Mouse (Mus musculus) lung, adult 2 months (tissue): ENCODE results near the gene 4931409K22Rik. TPM values are rescaled to one million over a fixed set of nuclear protein-coding genes. Genes with fewer than 3 reads are reported as not detected.
A peak's percentile ranks its signal among the peaks of the same experiment; 100 is the strongest.

ENCODE experiments used
- DNase-seq: peaks from one replicate; pipeline ENCODE4 v3.0.0; 2022
- H3K4me1 ChIP-seq: fragments of 200-500 bp; 2 replicates; pipeline ENCODE4 v1.6.1; 2011; ENCODE audit warnings: low read length; ENCODE audit not compliant: control insufficient read depth, insufficient read depth
- H3K4me3 ChIP-seq: fragments of 200-500 bp; replicated peaks from 2 replicates; pipeline ENCODE3; 2011; ENCODE audit warnings: low read depth, mild to moderate bottlenecking, control low read depth, low read length; ENCODE audit errors: extremely low read depth
- CTCF ChIP-seq: fragments of 200-500 bp; IDR thresholded peaks from 2 replicates; pipeline ENCODE4 v1.5.1; 2011; ENCODE audit warnings: mild to moderate bottlenecking, low read length, control low read depth; ENCODE audit not compliant: insufficient read depth
- POLR2A ChIP-seq: fragments of 200-500 bp; IDR thresholded peaks from 2 replicates; pipeline ENCODE4 v1.6.1; 2011; ENCODE audit warnings: low read depth, mild to moderate bottlenecking, control low read depth, low read length, borderline replicate concordance; ENCODE audit errors: extremely low read depth
- WGBS: fragments of 180-500 bp; shearing (Covaris S2); methylation state at CpG from one replicate; pipeline ENCODE4 v1.1.7; 2018; 5-methylcytosine and 5-hydroxymethylcytosine counted together
- polyA plus RNA-seq: library from polyadenylated mRNA; depleted of rRNA; stranded (reverse); fragments of >200 nt; gene quantifications from 2 replicates; pipeline ENCODE4 v1.2.3, GENCODE M21; 2012

The 4931409K22Rik gene
- polyA plus RNA-seq, 1 experiment = not detected

DNA sequence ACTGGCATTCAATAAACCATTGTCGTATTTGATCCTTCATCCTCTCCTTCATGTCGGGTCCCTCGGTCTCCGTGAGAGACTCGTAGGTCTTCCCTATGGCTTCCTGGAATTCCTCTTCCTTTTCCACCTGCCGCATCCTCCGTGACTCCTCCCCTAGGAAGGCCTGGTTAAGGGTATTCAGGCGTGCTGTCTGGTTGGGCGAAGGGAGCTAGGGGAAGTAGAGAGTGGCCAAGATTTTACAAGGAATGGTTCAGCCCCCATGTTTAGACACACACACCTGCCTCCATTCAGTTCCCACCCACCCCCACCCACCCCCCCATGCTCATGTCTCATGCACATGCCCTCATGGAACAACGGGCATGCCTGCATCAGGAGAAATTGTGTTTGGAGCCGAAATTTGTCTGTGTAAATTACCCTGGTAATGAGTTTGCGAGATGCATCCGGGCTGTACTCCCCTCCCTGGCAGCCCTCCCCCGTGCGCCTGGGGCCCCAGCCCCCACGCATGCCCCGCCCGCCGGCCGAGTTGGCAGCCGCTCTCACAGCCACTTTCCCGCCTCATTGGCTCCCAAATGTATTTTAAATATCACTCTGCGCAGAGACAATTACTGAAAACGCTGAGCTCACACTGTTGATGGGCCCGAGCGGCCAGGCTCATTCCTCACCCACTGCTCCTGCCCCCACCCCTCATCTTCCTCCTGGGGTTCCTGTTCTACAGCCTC, 5.9 kb downstream of the 4931409K22Rik start:
- TF ChIP-seq POLR2A (no peak), CTCF (no peak)
- 23% methylated on average over 26 of the region's 26 CpGs for WGBS
- no peak for DNase-seq
- Histone ChIP-seq H3K4me1 (no peaks in the 10 kb centered on the region), H3K4me3 (no peak overlapping the region)

DNA sequence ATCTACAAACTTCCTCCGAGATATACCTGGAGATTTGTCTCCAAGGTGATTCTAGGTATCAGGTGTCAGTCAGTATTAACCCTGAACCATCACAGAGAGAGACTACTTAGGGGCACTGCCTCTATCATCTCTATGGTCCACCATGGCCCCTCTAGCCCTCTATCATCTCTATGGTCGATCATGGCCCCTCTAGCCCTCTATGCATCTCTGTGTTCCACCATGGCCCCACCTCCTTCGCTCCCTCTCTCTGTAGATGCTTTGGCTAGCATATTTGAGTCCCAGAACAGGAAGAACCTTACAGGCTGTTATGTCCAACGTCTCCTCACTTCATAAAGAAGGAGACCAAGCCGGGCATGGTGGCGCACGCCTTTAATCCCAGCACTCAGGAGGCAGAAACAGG, 14.0 kb downstream of the 4931409K22Rik start:
- Histone ChIP-seq H3K4me3 (no peak overlapping the region), H3K4me1 (peaks cover 6% of the 10 kb centered on the region)
- DNase-seq = no peak
- WGBS = 79% methylated on average over 7 of the region's 7 CpGs
- TF ChIP-seq POLR2A (no peak), CTCF (no peak)

DNA sequence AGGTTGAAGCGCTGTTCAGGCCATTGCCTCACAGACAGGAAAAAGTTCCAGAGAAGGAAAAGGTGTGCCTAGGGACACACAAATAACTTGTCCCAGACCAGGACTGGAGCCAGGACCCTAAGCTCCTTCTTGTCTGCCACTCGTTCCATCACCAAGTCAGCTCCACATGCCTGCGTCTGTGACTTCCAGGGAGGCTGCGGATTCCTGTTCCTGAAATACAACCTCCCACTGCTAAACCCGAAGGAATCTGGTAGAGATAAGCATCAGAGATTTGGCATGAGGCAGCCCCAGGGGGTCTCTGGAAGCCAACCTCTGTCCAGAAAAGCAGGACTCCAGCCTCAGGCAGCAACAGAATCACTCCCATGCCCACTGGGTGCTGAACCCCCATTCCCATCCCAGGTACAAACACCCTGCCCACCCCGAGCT, 15.5 kb downstream of the 4931409K22Rik start:
- DNase-seq = no peak
- H3K4me1 ChIP-seq = peaks cover 6% of the 10 kb centered on the region
- 13% methylated on average over 6 of the region's 6 CpGs for WGBS
- TF ChIP-seq POLR2A = no peak
- TF ChIP-seq CTCF = no peak
- no peak overlapping the region for H3K4me3 ChIP-seq

DNA sequence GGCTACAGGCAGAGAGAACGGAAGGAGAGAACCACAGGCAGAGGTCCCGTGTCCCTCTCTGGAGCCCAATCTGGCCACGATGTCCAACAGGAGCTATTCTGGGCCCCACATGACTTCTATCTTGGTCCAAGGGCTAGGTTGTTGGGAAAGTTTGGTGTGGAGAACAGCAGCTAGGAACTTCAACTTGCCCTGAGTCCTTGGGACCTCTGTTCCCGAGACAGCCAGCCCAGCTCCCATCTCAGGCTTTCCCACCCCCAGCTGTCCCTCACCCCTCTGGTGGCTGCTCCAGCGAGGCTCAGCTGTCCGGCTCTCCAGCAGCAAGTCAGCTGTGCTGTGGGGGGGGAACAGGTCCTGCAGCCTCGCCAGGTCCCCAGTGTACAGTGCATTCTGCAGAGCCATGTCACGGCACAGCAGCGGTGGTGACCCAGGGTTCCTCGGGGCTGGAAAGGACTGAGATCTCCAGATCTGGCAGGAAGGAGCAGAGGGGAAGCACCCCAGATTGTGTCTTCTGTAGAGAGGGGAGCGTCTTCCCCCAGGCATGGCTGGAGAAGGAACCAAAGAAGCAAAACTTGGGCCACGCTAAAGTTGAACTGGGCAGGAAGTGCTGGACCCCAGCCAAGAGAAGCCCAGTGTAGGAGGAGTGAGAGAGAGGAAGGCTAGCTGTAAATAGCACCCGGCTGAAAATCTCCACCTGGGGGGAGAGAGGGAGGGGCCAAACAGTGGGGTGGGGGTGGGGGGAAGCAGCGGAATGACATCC, 16.0 kb downstream of the 4931409K22Rik start, which contains the start of gene Asb10:
Asb10 (minus strand) TSS at position 592 of the 757 bp plus-strand sequence.
- 19% methylated on average over 14 of the region's 14 CpGs for WGBS
- H3K4me3 ChIP-seq = no peak within 1 kb of the TSS
- TF ChIP-seq POLR2A (no peak), CTCF (no peak)

DNA sequence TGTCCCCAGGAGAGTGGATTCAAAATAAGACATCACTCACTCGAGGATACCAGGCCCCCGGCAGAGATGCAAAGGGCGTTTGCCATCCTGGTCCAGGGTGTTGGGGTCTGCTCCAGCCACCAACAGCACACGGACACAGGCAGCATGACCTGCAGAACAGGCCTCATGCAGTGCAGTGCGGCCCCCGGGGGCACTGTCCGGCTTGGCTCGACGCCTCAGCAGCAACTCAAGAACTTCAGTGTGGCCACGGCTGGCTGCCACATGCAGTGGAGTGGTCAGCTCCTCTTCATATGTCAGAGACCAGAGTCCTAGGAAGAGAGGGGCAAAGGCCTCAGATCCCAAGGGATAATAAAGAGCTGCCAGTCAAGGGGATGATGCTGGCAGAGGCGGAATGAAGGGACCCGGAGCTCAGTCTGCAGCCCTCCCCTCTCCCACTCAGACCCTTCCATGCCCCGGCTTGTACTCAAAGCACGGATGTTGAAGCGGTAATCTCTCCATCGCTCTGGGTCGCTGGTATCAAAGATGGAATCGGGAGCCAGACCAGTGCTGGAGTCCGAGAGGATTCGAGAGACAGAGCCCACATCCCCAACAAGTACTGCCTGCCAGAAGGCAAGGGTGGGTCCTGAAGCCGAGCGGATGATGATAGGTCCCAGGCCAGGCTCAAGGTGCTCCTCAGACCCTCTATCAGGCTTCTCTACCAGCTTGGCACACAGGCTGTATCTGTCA, 16.9 kb downstream of the 4931409K22Rik start:
- no peak overlapping the region for H3K4me3 ChIP-seq
- 86% methylated on average over 22 of the region's 22 CpGs for WGBS
- TF ChIP-seq POLR2A (no peak), CTCF (no peak)
- peaks cover 6% of the 10 kb centered on the region for H3K4me1 ChIP-seq
- no peak for DNase-seq

More for the DNA sequence above, 16.0 kb downstream of the 4931409K22Rik start, which contains the start of gene Asb10:
- H3K4me1 ChIP-seq = peaks cover 6% of the 10 kb centered on the region
- peak; percentile 33 for DNase-seq

DNA sequence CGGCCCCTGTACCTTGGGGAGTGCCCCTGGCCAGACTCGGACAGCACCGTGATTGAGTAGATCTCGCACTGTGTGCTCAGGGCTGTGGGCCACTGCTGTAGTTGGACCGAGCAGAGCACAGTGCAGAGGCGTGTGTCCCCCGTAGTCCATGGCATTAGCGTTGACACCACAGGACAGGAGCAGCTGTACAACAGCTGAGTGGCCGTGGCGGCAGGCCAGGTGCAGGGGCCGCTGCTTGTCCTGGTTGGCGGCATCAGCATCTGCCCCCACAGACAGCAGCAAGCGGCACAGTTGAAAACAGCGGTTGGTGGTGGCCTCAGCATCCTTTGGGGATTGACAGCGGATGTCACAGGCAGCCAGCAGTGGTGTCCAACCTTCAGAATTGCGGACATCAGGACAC, 19.0 kb downstream of the 4931409K22Rik start:
- no peak for TF ChIP-seq POLR2A
- no peak for TF ChIP-seq CTCF
- Histone ChIP-seq H3K4me3 (no peak overlapping the region), H3K4me1 (peaks cover 6% of the 10 kb centered on the region)
- 60% methylated on average over 16 of the region's 16 CpGs for WGBS
- no peak for DNase-seq

DNA sequence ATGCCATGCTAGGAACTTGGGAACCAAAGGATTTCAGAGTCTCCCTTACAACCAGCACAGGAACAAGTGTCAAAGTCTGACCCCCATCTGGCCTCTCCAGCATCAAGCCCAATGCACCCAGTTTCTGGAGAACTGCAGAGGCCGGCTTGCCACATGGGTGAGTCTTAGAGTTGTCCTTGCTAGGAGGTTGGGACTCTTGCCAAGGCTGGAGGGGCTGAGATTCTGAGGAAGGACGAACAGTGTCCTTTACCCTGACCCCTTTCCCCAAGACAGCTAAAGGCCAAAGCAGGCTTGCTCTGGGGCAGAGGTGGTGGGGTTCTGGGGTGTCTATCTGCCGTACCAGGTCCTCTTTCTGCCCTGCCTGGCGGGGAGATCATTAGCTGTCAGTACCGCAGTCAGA, 20.1 kb downstream of the 4931409K22Rik start:
- Histone ChIP-seq H3K4me1 (peaks cover 6% of the 10 kb centered on the region), H3K4me3 (no peak overlapping the region)
- TF ChIP-seq CTCF = no peak
- TF ChIP-seq POLR2A = no peak
- no peak for DNase-seq
- 78% methylated on average over 5 of the region's 5 CpGs for WGBS

DNA sequence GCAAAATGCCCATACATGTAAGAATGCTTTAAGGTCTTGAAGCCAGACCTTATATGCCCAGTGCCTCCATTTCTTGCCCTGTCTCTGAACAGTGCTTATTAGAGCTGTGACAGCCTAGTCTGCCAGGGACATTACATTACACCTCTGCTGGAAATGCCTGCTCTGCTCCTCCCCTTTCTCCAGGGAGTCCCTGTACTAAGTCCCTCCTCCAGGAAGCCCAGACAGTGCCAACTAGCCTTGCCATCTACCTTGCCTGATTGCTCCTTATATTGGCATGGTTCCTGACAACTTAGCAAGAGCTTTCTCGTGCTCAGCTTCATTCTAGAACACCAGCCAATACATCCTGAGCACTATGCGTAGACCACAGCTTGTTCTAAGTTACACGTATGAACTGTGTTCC, 20.9 kb downstream of the 4931409K22Rik start:
- DNase-seq = no peak
- no peak overlapping the region for H3K4me3 ChIP-seq
- WGBS = 75% methylated on average over 3 of the region's 3 CpGs
- TF ChIP-seq POLR2A (no peak), CTCF (no peak)
- peaks cover 3% of the 10 kb centered on the region for H3K4me1 ChIP-seq

DNA sequence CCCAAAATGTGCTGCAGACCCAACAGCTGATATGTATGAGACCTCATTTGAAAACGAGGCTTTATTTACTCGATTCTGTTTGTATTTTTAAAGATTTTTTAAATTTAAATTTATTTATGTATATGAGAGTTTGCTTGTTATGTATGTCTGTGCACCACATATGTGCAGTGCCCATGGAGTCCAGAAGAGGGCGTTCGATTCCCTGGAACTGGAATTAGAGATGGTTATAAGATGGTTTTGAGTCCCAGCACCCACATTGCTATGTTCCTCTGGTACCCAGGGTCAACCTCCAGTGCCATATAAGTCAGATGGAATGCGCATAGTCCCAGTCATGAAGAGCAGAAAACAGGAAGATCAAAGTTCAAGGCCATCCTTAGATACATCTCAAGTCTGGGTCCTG, 22.3 kb downstream of the 4931409K22Rik start:
- no peak for DNase-seq
- no peak for TF ChIP-seq CTCF
- TF ChIP-seq POLR2A = no peak
- Histone ChIP-seq H3K4me1 (no peaks in the 10 kb centered on the region), H3K4me3 (no peak overlapping the region)
- WGBS = 47% methylated on average over 5 of the region's 5 CpGs
